Mouse (Mus musculus) liver, embryonic 14.5 days (tissue): ENCODE results near the gene Riiad1.

ENCODE experiments used
- CTCF ChIP-seq: IDR thresholded peaks from 2 replicates; pipeline ENCODE4 v1.5.1; 2016; ENCODE audit warnings: antibody characterized with exemption, low read depth, control low read depth
- EP300 ChIP-seq: IDR thresholded peaks from 2 replicates; pipeline ENCODE4 v1.6.1; 2016; ENCODE audit warnings: antibody characterized with exemption, low read depth

DNA sequence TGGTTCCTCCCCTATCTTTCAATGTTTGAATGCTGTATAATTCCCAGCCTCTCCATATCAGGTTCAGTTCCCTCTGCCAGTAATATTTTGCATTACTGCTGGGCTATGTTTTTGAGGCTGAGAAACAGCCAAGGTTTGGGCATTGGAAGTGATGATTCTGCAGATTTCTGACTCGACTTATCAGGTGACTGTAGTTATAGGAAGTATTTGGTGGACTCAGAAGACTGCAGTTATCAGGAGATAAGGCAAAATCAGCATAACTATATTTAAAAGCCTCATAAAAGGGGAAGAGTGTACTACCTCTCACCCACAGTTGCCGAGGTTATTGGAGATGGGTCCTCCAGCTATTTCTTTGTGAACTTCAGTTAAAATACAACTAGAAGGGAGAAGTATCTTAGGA, 49.2 kb downstream of the Riiad1 start:
- TF ChIP-seq EP300, result no peak
- TF ChIP-seq CTCF, result no peak
